In the genomic region with DNA sequence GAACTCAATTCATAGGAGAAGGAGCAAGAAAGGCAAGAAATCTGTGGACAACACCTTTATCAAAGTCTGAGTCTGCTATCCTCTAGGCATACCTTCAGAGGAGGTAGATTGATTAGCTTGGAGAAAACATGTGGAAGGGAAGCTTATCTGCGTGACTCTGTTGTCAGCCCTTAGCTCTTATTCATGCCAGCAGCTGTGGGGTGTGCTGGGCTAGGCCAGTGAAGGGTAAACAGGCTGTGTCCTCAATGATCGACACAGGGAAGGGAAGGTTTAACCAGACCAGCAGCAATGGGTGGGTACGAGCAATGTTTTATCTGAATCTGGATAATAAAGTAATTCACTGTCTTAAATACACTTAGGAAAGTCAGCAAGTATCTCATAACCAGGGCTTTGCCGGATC, we compare ENCODE assay signal across 32 mouse cellular contexts.
"Had no signal": no experiment of that assay in that cellular context is flagged by ENCODE, and none has a peak within 500 bp of the region (broad histone marks: within the 10 kb centered on the region; RNA-seq: fewer than 3 reads in every experiment).

No protein-coding gene starts in this region.

- H3K9ac ChIP-seq: heart, embryonic 12.5 days; heart, embryonic 13.5 days; heart, embryonic 15.5 days; hindbrain, embryonic 12.5 days; hindbrain, embryonic 13.5 days; hindbrain, embryonic 14.5 days; hindbrain, embryonic 15.5 days; kidney, embryonic 15.5 days had no signal

- ATAC-seq: hindbrain, embryonic 16.5 days; hindbrain, postnatal 0 days; inflammation-experienced regulatory T-cells, adult 6 months had no signal

- H3K4me1 ChIP-seq: heart, embryonic 12.5 days; heart, embryonic 13.5 days; heart, embryonic 15.5 days; hindbrain, embryonic 10.5 days; hindbrain, embryonic 12.5 days; hindbrain, embryonic 13.5 days; hindbrain, embryonic 15.5 days; kidney, embryonic 15.5 days had no signal

- H3K4me2 ChIP-seq: heart, embryonic 11.5 days; heart, embryonic 12.5 days; heart, embryonic 13.5 days; heart, embryonic 15.5 days; hindbrain, embryonic 12.5 days; hindbrain, embryonic 13.5 days; hindbrain, embryonic 14.5 days; hindbrain, embryonic 15.5 days; kidney, embryonic 15.5 days had no signal

- DNase-seq: heart, postnatal 10 days; heart, postnatal 36 days; heart, postnatal 4 days; kidney, adult 11 months; kidney, adult 18-20 months; kidney, adult 2 months; kidney, adult 8-10 months; kidney, adult 9 months; kidney, postnatal 10 days; kidney, postnatal 14 days; kidney, postnatal 25 days; kidney, postnatal 36 days; kidney, postnatal 4 days; layer of hippocampus, adult 9-11 months; layer of hippocampus, postnatal 36 days had no signal

- H3K9me3 ChIP-seq: heart, embryonic 10.5 days; heart, embryonic 12.5 days; heart, embryonic 13.5 days; heart, embryonic 15.5 days; hindbrain, embryonic 10.5 days; hindbrain, embryonic 12.5 days; hindbrain, embryonic 13.5 days; hindbrain, embryonic 15.5 days; kidney, embryonic 15.5 days had no signal

- H3K36me3 ChIP-seq: heart, embryonic 10.5 days; heart, embryonic 12.5 days; heart, embryonic 13.5 days; heart, embryonic 15.5 days; hindbrain, embryonic 10.5 days; hindbrain, embryonic 12.5 days; hindbrain, embryonic 13.5 days; hindbrain, embryonic 15.5 days; kidney, embryonic 15.5 days had no signal

- H3K27ac ChIP-seq: heart, embryonic 10.5 days; heart, embryonic 13.5 days; heart, embryonic 15.5 days; hindbrain, embryonic 10.5 days; hindbrain, embryonic 12.5 days; hindbrain, embryonic 13.5 days; hindbrain, embryonic 14.5 days; hindbrain, embryonic 15.5 days; hindbrain, postnatal 0 days; kidney, embryonic 15.5 days; kidney, postnatal 0 days; layer of hippocampus, adult 2 months; left cerebral cortex, adult 2 months had no signal

- H3K4me3 ChIP-seq: heart, embryonic 10.5 days; heart, embryonic 12.5 days; heart, embryonic 13.5 days; heart, embryonic 15.5 days; hindbrain, embryonic 10.5 days; hindbrain, embryonic 12.5 days; hindbrain, embryonic 13.5 days; hindbrain, embryonic 15.5 days; kidney, embryonic 15.5 days; layer of hippocampus, adult 2 months; left cerebral cortex, adult 2 months had no signal

- H3K27me3 ChIP-seq: heart, embryonic 12.5 days; heart, embryonic 13.5 days; heart, embryonic 15.5 days; hindbrain, embryonic 12.5 days; hindbrain, embryonic 13.5 days; hindbrain, embryonic 15.5 days; kidney, embryonic 15.5 days had no signal
